Mouse (Mus musculus) 3T3-L1 (cell line): ENCODE measurements around the gene Artn.

ENCODE experiments used
- DNase-seq: peaks from one replicate; pipeline ENCODE4 v3.0.0-alpha.2; 2015; ENCODE audit warnings: low read depth, low spot score

The Artn gene

GRCm38 (mm10) chr4:117918762-117919161, 10.8 kb downstream of the Artn start:
- DNase-seq, result no peak

- DNase-seq, result no peak
Measured at GRCm38 (mm10) chr4:117918261-117918660, 11.3 kb downstream of the Artn start.

GRCm38 (mm10) chr4:117917847-117918246, 11.7 kb downstream of the Artn start:
- no peak for DNase-seq

- DNase-seq, result no peak
Measured at GRCm38 (mm10) chr4:117917402-117917801, 12.2 kb downstream of the Artn start.

DNA sequence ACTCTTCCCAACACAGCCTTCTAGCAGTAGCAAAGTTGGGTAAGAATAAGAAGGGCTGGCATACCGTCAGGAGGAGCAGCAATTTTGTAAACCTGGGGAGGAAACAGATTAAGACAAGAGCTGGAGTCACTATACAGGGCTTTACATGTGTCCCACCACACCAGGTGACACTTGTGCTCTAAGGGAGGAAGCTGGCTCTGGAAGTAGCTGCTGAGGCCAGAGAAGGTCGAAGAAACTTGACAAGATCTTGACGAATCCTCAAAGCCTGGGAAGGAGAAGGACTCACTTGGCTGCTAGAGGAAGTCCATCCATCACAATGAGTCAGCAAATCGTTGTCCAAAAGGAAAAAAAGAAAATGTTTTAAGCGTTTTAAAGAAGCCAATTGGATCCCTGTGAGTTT, 13.2 kb downstream of the Artn start:
- peak; percentile 47 for DNase-seq

DNA sequence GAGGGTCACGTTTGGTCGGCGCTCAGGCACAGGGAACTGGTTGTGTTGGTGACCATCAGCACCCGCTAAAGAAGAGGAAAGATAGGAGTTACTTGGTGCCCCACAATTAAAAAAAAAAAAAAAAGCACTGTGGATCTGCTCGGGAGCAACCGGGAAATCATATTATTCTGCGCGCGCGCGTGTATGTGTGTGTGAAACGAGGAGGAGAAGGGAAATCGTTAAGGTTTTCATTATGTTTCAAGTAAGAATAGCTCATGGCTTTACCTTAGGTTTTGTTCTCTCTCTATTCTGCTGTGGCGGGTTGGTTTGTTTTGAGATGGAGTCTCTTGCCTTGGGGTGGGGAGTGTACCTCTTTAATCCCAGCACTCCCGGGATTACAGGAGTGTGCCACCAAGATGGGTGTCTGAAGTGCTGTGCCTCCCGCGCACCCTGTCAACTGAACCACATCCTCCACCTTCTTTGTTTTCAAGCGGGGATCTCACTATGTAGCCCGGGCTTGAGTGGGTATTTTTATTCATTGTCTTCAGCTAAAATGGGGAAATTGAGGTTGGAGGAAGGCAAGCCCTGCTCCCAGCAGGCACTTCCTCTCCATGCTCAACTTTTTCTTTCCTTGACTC, 14.0 kb downstream of the Artn start:
- peak; percentile 31 for DNase-seq

- DNase-seq, result peak; percentile 88
Measured at GRCm38 (mm10) chr4:117914591-117915442, 14.7 kb downstream of the Artn start, which contains the start of gene Ipo13. Gene Ipo13, minus strand, starts transcription at chr4:117914999.

DNA sequence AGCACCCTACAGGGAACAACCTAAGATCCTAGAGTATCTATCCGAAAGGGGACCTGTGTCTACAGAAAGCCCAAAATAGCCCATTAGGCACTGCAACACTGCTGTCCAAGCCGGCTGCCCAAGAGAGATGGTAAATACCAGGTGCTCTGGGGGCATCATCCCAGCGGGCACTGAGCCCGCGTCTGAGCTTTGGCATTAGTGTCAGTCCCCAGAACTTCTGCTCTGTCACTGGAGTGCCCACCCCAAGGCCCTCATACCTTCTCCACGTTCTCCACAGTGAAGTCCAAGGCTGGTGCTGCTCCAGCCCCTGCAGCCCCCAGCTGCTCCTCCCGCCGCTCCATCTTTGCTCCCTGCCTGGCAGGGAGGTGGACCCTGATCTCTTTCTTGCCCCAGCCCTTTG, 15.5 kb downstream of the Artn start:
- no peak for DNase-seq

GRCm38 (mm10) chr4:117913421-117913820, 16.1 kb downstream of the Artn start:
- DNase-seq, result peak; percentile 49

- peak; percentile 70 for DNase-seq
Measured at GRCm38 (mm10) chr4:117912685-117913273, 16.8 kb downstream of the Artn start.

DNA sequence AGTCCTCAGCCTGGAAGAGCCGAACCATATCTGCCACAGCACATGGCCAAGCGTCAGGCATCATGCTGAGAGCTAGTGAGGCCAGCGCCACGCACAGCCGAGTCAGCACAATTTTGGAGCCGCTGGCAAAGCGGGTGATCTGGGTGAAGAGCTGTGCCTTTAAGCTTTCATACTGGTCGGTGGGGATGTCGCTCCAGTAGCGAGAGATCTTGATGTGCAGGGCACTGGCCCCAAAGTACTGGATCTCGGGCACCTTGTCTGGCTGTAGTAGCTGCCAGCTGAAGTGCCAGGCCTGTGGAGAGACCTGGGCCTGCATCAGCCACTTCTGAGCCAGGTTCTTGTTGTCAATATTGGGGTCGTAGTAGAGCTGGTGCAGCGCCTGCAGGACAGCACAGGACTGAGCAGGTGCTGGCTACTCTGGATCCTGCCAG, 17.4 kb downstream of the Artn start:
- DNase-seq, result no peak

DNA sequence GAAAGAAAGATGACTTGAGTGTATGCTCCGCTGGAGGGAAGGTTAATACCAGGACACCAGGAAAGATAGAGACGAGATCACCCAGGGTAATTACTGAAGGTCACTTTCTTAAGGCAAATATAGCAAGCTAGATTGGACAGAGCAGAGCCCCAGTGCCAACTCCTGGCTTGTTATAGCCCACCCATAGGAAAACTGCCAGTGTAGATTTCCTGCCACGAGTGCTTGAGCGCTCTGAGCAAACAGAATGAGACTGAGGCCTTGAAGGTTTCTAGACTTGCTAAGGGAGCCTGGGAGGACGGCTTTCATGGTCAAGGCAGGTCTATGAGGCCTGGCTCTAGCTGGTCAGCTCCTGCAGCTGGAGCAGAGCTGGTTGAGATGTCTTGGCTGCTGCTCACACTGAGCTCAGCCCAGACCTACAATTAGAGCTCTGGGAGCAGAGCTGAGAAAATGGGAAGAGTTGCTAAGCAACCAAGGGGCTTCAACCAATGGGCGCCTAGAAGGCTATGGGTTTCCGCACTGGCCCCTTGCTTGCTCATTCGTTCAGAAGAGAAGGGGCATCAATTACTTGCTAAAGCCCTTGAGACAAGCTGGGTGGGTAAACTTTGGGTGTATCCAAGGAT, 20.6 kb downstream of the Artn start:
- no peak for DNase-seq

GRCm38 (mm10) chr4:117906196-117906595, 23.4 kb downstream of the Artn start:
- peak; percentile 79 for DNase-seq

GRCm38 (mm10) chr4:117904761-117905160, 24.8 kb downstream of the Artn start:
- no peak for DNase-seq

- DNase-seq, result no peak
Measured at GRCm38 (mm10) chr4:117904094-117904493, 25.5 kb downstream of the Artn start.

DNA sequence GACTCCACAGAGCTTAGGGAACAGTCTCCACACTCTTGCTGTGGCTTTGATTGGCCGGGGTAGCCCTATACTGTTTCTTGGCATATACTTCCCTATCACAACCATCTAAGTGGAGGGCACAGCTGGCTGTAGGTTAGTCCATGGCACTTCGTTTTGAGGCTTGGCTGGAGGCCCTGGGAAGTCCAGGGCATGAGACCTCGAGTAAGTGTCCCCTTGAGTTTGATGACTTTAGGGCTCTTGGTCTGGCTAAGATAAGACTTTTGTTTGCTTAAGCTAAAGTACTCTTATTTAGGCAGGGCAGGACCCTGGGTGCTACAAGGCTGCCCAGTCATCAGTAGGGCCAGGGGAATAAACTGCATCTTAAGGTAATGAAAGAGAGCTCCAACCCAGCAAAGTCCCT, 31.5 kb downstream of the Artn start:
- DNase-seq, result no peak

DNA sequence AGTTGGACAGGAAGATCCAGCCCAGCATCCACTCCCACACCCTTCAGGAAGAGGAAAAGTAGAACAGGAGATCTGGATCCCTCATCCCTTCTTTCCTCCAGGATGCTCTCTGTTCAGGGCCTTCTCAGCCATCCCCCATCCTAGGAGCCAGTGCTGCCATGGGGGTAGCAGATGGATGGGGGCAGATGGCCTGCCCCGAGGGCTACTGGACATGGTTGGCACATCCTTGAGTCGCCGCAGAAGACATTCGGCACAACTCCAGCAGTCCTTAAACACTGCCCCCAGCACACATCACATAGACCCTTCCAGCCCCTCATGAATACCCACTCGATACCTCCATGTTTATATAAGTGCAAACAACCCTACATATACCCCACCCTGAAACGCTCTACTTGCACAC, 33.5 kb downstream of the Artn start:
- DNase-seq, result no peak

DNA sequence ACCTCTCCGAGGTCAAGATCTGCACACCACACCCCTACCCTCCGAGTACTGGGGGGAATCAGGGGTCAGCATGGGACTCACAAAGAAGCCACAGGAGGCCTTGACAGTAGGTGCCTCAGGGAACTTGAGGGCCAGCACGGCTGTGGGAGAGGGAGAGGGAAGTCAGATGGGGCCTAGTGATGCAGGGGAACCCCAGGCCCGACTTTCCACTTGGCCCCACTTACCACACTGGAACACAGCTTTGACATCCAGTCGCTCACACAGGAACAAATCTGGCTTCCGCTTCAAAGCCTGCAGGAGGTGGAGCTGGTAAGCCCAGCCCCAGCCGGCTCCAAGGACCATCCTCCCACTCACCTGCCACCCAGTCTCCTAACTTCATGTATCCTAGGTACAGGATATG, 34.2 kb downstream of the Artn start:
- no peak for DNase-seq

GRCm38 (mm10) chr4:117894601-117895000, 35.0 kb downstream of the Artn start:
- DNase-seq, result no peak

DNA sequence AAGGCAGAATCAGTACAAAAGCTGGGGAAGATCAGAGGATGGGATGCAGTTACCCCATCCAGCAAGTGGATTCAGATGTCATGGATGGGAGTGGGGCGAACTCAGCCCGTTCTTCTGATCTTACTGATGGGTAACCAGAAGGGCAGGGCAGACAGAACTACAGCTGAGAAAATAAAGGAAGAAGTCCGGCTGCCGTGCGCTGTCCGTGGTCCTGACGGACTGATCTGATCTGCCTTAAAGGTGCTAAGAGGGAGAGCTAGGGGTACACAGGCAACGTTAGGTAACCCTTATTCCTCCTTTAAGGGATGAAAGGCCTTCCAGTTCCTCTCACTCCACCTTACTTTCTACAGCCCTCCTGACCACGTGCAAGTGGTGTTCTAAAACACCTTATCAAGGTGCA, 36.2 kb downstream of the Artn start:
- peak; percentile 65 for DNase-seq

DNA sequence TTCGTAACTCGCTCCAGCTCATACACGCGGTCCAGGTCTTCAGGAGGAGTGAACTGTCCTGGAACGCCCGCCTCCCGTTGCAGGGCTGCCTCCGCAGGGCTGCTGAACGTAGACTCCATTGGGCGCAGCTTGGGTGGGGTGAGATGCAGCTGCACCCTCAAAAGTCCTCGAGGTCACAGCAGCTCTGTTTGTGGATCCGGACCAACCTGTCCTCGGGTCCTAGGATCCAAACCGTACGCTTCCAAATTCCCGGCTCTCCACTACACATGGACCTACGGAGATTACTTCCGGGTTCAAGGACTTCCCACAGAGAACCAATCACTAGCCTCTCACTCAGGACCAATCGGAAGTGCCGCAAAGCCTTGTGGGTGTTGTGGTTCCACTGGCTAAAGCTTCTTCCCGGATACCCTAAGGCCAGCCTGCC, 37.8 kb downstream of the Artn start, which contains the start of gene Dph2:
Dph2 (minus strand) TSS at position 295 of the 424 bp plus-strand sequence.
- DNase-seq, result peak; percentile 95

DNA sequence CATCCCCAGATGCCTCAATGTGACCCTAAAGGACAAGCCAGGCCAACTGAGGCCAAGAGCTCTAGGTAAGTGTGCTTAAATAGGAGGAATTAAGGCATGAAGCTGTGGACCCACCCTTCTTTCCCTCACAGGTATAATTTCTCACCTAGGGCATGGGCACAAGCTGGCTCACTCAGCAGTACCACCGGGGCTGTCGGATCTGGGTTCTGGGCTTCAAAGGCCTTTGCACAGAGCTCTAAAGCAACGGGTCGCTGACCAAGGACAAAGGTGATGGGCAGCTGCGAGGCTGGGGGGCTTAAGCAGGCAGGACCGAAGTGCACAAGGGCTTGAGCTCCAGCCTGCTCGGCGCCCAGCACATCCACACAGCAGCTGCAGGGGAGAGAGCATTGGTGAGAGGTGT, 38.8 kb downstream of the Artn start:
- DNase-seq, result no peak
